Mouse (Mus musculus) v-Abl transformed pro-B cells (cell line): Measurements from ENCODE around the gene Dmc1.

Experiments used
- in situ Hi-C, 2 experiments: fragments of 400-800 bp; cut with MboI; formaldehyde crosslinking; loops; one replicate each; pipeline ENCODE4 v1.15.1; 2025; ENCODE audit not compliant: unreplicated experiment in 2 of 2

The Dmc1 gene

DNA sequence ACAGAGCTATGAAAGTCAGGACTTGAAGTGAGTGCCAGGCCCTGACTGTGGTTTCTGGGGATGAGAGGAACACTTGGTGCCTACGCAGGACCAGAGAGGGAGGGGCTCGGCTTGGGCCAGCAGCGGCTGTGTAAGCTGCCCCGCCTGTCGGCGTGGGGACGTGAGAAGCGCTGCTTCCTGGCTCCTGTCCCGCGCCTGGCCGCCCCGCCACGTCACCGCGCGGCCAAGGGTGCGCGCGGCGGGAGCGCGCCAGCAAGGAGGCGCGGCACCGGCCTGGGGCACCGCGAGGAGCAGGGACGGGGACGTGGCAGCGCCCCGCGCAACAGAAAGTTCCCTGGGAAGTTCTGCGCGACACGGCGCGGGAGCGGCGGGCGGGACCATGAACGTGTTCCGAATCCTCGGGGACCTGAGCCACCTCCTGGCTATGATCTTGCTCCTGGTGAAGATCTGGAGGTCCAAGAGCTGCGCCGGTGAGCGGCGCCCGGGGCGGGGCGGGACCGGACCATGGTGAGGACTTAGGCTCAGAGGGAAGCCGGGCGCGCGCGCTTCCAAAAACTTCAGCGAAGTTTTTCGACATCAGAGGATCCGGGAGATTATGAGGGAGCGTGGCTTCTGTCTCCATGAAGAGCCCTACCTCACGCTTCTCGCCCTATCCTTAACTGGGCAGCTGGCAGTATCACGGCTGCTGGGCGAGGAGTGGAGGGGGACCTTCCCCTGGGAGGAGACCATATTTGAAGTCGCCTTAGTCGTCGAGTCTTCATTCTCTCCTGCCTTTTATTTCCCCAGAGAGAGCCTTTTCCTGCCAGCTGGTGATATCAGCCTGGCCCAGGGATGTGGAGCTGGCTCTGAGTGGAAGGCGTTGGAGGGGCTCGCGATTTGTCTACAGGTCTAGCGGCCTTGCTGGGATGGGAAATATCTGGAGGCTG lies 88.5 kb downstream of the Dmc1 start, which contains the start of gene Kdelr3:
TSS of gene Kdelr3 (plus strand) at position 241 of the 926 bp plus-strand sequence.
- in situ Hi-C loops = no loop called here

DNA sequence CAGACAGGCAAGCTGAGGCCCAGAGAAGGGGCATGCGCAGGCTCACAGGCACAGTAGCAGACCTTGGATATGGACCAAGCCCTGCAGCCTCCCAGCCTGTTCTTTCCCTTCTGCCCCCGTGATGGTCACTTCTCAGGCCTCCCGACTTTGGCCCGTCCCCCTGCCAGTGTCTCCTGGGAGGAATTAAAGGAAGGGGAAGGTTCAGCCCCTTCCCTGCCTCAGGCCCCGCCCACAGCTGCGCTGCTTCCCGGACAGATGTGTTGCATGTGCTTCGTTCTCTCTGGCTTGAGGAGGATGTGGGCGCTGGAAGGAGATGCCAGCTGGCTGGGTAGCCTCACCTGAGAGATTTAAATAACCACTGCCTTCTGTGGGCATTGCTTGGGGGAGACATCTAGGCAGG lies 91.0 kb downstream of the Dmc1 start:
- in situ Hi-C loops = no loop called here

DNA sequence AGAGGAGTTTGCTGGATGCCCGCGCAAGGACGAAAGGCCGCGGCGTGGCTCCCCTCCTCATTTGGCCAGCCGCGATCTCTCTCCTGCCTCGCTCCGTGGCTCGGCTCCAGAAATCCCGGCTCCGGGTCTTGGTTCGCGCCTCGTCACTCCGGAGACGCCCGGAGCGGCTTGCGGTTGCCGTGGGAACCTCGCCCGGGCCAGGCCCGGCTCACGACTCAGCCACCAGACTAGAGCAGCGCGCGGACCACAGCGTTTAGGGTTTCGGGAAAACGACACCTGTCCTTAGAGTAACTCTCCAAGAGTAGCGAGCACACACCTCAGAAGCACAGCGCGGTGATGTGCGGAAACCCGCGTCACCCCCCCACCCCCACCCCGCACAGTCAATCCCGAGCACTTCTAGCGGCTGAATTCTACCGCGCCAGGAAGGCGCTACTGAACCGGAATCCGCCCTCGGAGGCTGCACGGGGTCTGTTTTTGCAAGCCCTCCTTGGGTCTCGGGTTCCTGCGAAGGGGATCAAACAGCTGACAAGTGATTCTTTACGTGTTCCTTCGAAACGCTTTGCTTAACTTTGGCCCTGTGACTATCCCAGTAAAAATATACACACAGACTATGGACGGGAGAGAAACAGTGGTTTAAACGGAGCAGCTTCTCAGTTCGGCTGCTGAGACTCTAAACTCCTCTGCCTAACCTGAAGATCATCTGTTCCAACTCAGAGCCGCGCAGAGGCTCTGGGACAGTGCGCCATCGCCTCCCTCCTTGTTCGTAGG lies 93.2 kb downstream of the Dmc1 start:
- in situ Hi-C loops = no loop called here
